Mouse (Mus musculus): Measurements from ENCODE around the gene Mat1a. TPM values are rescaled to one million over a fixed set of nuclear protein-coding genes. Genes with fewer than 3 reads are reported as not detected.

Gene Mat1a
- polyA plus RNA-seq (2014; fragmentation: Illumina TruSeq; extraction: RNeasy Lipid Tissue Mini Kit (QIAGEN cat#74804); ENCODE audit: low read depth, low replicate concordance): 0.12 TPM

DNA sequence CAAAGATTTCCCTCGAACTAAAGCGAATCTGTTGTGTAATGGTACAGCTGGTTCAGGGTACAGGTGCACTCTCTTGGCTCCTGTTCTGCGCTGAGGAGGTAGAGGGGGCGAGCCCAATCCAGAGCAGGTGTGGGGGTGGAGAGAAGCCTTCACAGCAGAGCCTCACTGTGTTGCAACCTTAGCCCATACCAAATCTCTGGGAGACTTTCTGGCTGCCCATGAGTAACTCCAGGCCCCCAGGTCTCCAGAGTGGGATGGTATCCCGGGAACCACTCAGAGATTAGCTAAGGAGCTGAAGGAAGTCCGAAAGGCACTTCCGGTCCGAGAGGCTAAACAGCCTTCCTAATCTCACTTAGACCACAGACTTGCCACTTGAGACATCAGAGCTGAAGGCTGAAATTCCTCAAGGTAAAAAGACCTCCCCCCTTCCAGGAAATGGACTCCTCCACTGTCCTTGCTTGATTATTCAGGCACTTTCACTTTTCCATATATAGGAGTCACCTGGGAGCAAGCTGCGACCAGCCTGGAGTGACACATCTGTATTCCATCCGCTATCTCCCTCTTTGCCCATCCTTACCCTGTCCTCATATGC is at the start of gene Mat1a:
TSS of gene Mat1a (plus strand) at position 183 of the 592 bp plus-strand sequence.

DNA sequence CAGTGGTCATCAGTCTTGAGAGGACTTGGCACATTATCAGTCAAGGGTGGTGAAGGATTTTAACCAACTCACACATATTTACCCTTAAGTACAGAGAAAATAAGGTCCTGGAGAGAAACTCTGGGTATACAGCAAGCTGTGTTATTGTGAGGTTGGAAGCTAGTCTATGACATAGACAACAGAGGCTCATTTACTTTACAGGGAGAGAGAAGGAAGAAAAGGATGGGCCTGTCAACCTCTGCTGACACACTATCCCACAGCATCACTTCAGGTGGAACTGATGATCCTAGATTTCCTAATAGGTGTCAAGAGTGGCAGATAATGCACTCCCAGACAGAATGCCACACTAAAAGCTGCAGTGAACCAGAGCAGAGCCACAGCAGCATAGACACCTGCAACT is 35.7 kb upstream of the Mat1a start, which contains the start of gene Dydc2:
TSS of gene Dydc2 (minus strand) at position 101 of the 400 bp plus-strand sequence.

DNA sequence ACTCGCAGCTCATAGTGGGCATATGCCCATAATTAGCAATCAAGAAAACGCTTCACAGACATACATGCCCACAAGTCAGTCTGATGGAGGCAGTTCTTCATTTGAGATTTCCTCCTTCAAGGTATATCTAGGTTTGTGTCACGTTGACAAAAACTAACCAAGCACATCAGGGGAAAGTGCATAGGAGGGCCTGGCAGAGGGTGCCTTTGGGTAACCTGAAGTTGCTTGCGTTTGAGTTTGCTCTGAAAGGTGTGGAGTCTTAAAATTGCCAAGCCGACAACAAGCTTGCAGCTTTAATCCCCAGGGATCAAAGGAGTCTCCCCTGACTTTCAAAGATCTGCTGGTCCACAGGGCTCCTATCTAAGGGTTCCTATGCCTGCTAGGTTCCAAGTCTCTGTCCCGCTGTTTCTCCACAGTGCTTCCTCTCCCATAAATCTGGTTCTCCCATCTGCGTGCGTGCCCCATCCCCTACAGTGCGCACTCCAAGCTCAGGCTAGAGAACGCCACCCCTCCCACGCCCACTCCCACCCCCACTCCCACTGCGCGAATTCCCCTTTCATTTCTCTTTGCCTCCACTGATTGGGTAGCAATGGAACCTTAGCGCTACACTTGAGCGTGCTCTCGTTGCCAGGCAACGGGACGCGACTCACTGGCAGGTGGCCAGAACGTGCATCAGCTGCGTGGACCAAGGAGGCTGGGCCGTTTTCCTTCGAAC is 32.4 kb upstream of the Mat1a start, which contains the start of gene Dydc1:
TSS of gene Dydc1 (plus strand) at position 683 of the 715 bp plus-strand sequence.

DNA sequence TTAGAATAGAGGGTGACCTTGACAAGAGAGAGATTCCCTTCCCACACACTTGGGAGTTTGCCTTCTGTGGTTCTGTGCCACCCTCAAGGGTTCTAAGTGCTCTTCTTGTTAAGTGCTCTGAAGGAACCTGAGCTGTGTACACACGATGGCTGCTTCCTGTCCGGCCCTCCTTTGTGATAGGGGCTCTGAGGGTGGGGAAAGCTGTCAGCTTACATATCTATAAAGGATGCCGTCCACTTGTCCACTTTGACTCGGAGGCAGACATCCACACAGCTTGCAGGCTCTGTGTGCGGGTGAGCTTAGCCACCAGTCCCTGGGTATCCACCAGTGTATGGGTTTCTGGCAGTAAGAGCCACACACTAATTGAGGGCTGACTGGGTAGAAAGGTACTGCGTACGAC is 26.7 kb downstream of the Mat1a start, which contains the start of gene Sftpa1:
TSS of gene Sftpa1 (plus strand) at position 243 of the 400 bp plus-strand sequence.

DNA sequence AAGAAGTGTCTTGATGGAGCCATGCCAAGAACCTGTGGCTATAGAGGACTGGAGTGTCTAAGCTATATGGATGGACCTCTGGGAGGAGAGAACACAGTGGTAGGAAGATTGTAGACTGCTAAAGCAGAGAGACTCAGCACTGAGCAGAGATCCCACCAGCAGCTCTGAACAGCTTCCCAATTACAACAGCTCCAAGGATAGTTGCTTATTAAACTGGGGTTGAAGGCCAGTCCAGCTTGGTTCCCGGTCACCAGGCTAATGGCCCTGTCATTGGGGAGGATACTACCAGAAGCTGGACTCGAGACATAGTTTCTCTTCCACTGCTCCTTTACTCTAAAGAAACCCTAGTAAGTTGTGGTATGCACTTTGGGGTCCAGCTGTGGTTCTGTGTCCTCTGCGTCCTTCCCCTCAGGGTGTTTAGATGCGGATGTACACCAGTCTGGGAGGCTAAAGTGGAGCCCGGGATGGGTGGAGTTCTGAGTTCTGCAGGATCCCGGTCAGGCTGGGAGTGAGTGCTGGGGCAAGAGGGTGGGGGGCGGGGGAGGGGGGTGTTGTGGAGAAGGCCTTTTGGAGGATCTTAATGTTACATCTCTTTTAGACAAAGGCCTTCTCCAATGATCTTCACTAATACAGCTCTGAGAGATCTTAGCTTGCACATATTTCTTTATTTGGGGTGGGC is 46.5 kb downstream of the Mat1a start, which contains the start of gene Mbl1:
TSS of gene Mbl1 (plus strand) at position 239 of the 679 bp plus-strand sequence.

Other genes with a start within 250 kb of the Mat1a start
- 3.5 TPM for gene Sh2d4b, start 211.8 kb upstream of the Mat1a start, polyA plus RNA-seq (2014; fragmentation: Illumina TruSeq; extraction: RNeasy Lipid Tissue Mini Kit (QIAGEN cat#74804); ENCODE audit: low read depth, low replicate concordance)
- gene Tspan14, start 138.2 kb upstream of the Mat1a start, polyA plus RNA-seq (2014; fragmentation: Illumina TruSeq; extraction: RNeasy Lipid Tissue Mini Kit (QIAGEN cat#74804); ENCODE audit: low read depth, low replicate concordance): 23.8 TPM
- gene Fam213a, start 91.2 kb upstream of the Mat1a start, polyA plus RNA-seq (2014; fragmentation: Illumina TruSeq; extraction: RNeasy Lipid Tissue Mini Kit (QIAGEN cat#74804); ENCODE audit: low read depth, low replicate concordance): 295 TPM
- not detected for gene Dydc2, start 35.8 kb upstream of the Mat1a start, polyA plus RNA-seq (2014; fragmentation: Illumina TruSeq; extraction: RNeasy Lipid Tissue Mini Kit (QIAGEN cat#74804); ENCODE audit: low read depth, low replicate concordance)
- not detected for gene Dydc1, start 32.1 kb upstream of the Mat1a start, polyA plus RNA-seq (2014; fragmentation: Illumina TruSeq; extraction: RNeasy Lipid Tissue Mini Kit (QIAGEN cat#74804); ENCODE audit: low read depth, low replicate concordance)
- not detected for gene Sftpa1, start 26.7 kb downstream of the Mat1a start, polyA plus RNA-seq (2014; fragmentation: Illumina TruSeq; extraction: RNeasy Lipid Tissue Mini Kit (QIAGEN cat#74804); ENCODE audit: low read depth, low replicate concordance)
- gene Mbl1, start 46.4 kb downstream of the Mat1a start, polyA plus RNA-seq (2014; fragmentation: Illumina TruSeq; extraction: RNeasy Lipid Tissue Mini Kit (QIAGEN cat#74804); ENCODE audit: low read depth, low replicate concordance): 1.1 TPM
- not detected for gene Sftpd, start 80.1 kb downstream of the Mat1a start, polyA plus RNA-seq (2014; fragmentation: Illumina TruSeq; extraction: RNeasy Lipid Tissue Mini Kit (QIAGEN cat#74804); ENCODE audit: low read depth, low replicate concordance)
- gene Gm2832, start 173.8 kb downstream of the Mat1a start, polyA plus RNA-seq (2014; fragmentation: Illumina TruSeq; extraction: RNeasy Lipid Tissue Mini Kit (QIAGEN cat#74804); ENCODE audit: low read depth, low replicate concordance): not detected
- not detected for gene Gm5798, start 243.6 kb downstream of the Mat1a start, polyA plus RNA-seq (2014; fragmentation: Illumina TruSeq; extraction: RNeasy Lipid Tissue Mini Kit (QIAGEN cat#74804); ENCODE audit: low read depth, low replicate concordance)

Measured in kidney, adult 10 weeks (tissue).